ENCODE assay signal across 28 mouse cellular contexts in genomic region chr7:79808561-79808960, GRCm38 (mm10). TPM values are rescaled to one million over a fixed set of nuclear protein-coding genes. Genes with fewer than 3 reads are reported as not detected.
DNase-seq lines count a peak whose midpoint lies in the region; ATAC-seq and TF ChIP-seq lines count a peak whose summit lies in the region.
"Had no signal": no experiment of that assay in that cellular context is flagged by ENCODE, and none has a peak within 500 bp of the region (broad histone marks: within the 10 kb centered on the region; RNA-seq: fewer than 3 reads in every experiment).

No protein-coding gene starts in this region.

- no peaks in the 10 kb centered on the region for H3K79me2 ChIP-seq in liver, adult 2 months (ENCODE audit: control insufficient read depth, insufficient read depth, low read length)

- no peak overlapping the region for H3K9ac ChIP-seq in liver, adult 2 months (ENCODE audit: low read depth, low read length)
- H3K9ac ChIP-seq in liver, embryonic 12.5 days, result no peak overlapping the region
- H3K9ac ChIP-seq: embryonic facial prominence, embryonic 13.5 days; embryonic facial prominence, embryonic 15.5 days; forebrain, embryonic 12.5 days had no signal

- no peaks in the 10 kb centered on the region for H3K9me3 ChIP-seq in liver, embryonic 12.5 days (replicated peaks)
- H3K9me3 ChIP-seq: embryonic facial prominence, embryonic 13.5 days; embryonic facial prominence, embryonic 15.5 days; forebrain, embryonic 10.5 days; forebrain, embryonic 12.5 days; G1E had no signal

- no peak for TF ChIP-seq CTCF in liver, adult 2 months (IDR thresholded peaks at IDR 0.05; ENCODE audit: low read depth, low read length)

- no peak overlapping the region for H3K4me2 ChIP-seq in liver, embryonic 12.5 days
- H3K4me2 ChIP-seq: embryonic facial prominence, embryonic 13.5 days; embryonic facial prominence, embryonic 15.5 days; forebrain, embryonic 12.5 days had no signal

- H3K4me3 ChIP-seq in liver, adult 2 months (ENCODE audit: insufficient read depth, low read depth, low read length), result no peak overlapping the region
- no peak overlapping the region for H3K4me3 ChIP-seq in liver, embryonic 12.5 days
- H3K4me3 ChIP-seq: embryonic facial prominence, embryonic 13.5 days; embryonic facial prominence, embryonic 15.5 days; erythroblast, embryonic 14.5 days; forebrain, embryonic 10.5 days; forebrain, embryonic 12.5 days had no signal

- no peaks in the 10 kb centered on the region for H3K36me3 ChIP-seq in liver, adult 2 months (ENCODE audit: control insufficient read depth, insufficient read depth, low read length)
- H3K36me3 ChIP-seq in liver, embryonic 12.5 days, result no peaks in the 10 kb centered on the region
- H3K36me3 ChIP-seq: embryonic facial prominence, embryonic 13.5 days; embryonic facial prominence, embryonic 15.5 days; forebrain, embryonic 10.5 days; forebrain, embryonic 12.5 days; G1E had no signal

- no peaks in the 10 kb centered on the region for H3K27me3 ChIP-seq in liver, adult 2 months (ENCODE audit: control insufficient read depth, insufficient read depth, low read length)
- H3K27me3 ChIP-seq in liver, embryonic 12.5 days (replicated peaks), result peaks cover 34% of the 10 kb centered on the region

- H3K27ac ChIP-seq in liver, adult 2 months (replicated peaks; ENCODE audit: insufficient read depth, low read depth, low read length), result 0 out of 2 replicates have a peak overlapping the region, but pooled peaks have one; percentile 4
- H3K27ac ChIP-seq in liver, embryonic 12.5 days, result no peak overlapping the region
- H3K27ac ChIP-seq: embryonic facial prominence, embryonic 13.5 days; embryonic facial prominence, embryonic 15.5 days; forebrain, embryonic 10.5 days; forebrain, embryonic 12.5 days had no signal

- peak; percentile 45 to 78 for DNase-seq in adrenal gland, adult (ENCODE audit: inconsistent age in 2 of 2, low spot score in 1 of 2)
- no peak for DNase-seq in adrenal gland, postnatal 25 days
- peak; percentile 43 for DNase-seq in adrenal gland, adult 8-10 months
- DNase-seq in adrenal gland, postnatal 4 days (ENCODE audit: low spot score in 2 of 2), result no peak
- DNase-seq in liver, adult 2 months (ENCODE audit: extremely low read depth, low read depth, low spot score), result peak; percentile 97
- no peak for DNase-seq in left cerebral cortex, postnatal 10 days (ENCODE audit: extremely low spot score in 1 of 2, low spot score in 2 of 2)
- DNase-seq: B cell, adult 2 months; cerebellum, adult 11-12 months; cerebellum, adult 2 months; cerebellum, adult 9-10 months; cerebellum, postnatal 10 days; cerebellum, postnatal 36 days; embryo, embryonic 11 days had no signal

- no peak for ATAC-seq in liver, embryonic 12.5 days
- ATAC-seq: activated CD4-positive, CD25-positive, alpha-beta regulatory T cell, adult 4 months; CD4-positive, CD25-positive, alpha-beta regulatory T cell, adult 4 months; forebrain, embryonic 14.5 days; forebrain, embryonic 16.5 days; Patski had no signal

- intact Hi-C loops in left cerebral cortex, postnatal 10 days (cut with DNase I), result no loop called here

- WGBS in liver, adult 2 months, result 18% methylated on average over 7 of the region's 7 CpGs
- WGBS in liver, embryonic 12.5 days (ENCODE audit: insufficient replicate concordance), result 70% methylated on average over 7 of the region's 7 CpGs

- peaks cover 6% of the 10 kb centered on the region for H3K4me1 ChIP-seq in liver, adult 2 months (ENCODE audit: control insufficient read depth, insufficient read depth, low read length)
- H3K4me1 ChIP-seq in liver, embryonic 12.5 days, result peaks cover 8% of the 10 kb centered on the region

- no peak for TF ChIP-seq POLR2A in liver, adult 2 months (IDR thresholded peaks at IDR 0.05; ENCODE audit: extremely low read depth, insufficient read depth, low read length)

RNA-seq across cellular contexts. Expression of gene Mesp2, which starts 2.0 kb away (rescaled TPM):
- 0.30 TPM in 1 of 2 replicates, not detected in the other for total RNA-seq in adrenal gland, postnatal 25 days (2021)
- 1 to 10 TPM in 1 of 4 experiments, under 1 TPM in 3; 0.41 to 1.5 (median 0.62) TPM for total RNA-seq in adrenal gland, adult 8-10 months (2022)
- 1 to 10 TPM; 1.5 to 1.9 TPM for total RNA-seq in adrenal gland, postnatal 4 days (2021)
- 0.07 and 0.09 TPM in 2 replicates for total RNA-seq in liver, adult 2 months (2014; rRNA removed)
- polyA plus RNA-seq in liver, adult 2 months (2012; rRNA removed), result 0.23 and 0.24 TPM in 2 replicates
- polyA plus RNA-seq in liver, embryonic 12.5 days (2016; fragmentation: Nextera tagmentation; extraction: Ambion mirVana), result 0.06 TPM in 2 replicates
- total RNA-seq in left cerebral cortex, postnatal 10 days (2021), result 1 to 10 TPM; 1.4 to 2.6 TPM
- total RNA-seq: CH12.LX; common myeloid progenitor, adult 5-6 weeks; G1E had no signal
- polyA plus RNA-seq: activated CD4-positive, CD25-positive, alpha-beta regulatory T cell, adult 4 months; embryonic facial prominence, embryonic 11.5 days; erythroblast, embryonic 14.5 days; G1E had no signal

RNA-seq across cellular contexts. Expression of gene Mesp1, which starts 15.0 kb away (rescaled TPM):
- total RNA-seq in adrenal gland, postnatal 25 days (2021), result not detected in 2 replicates
- total RNA-seq in adrenal gland, adult 8-10 months (2022), result not detected
- total RNA-seq in adrenal gland, postnatal 4 days (2021), result under 1 TPM in 1 of 2 experiments, not detected in 1; 0.31 TPM
- 0.18 and 0.20 TPM in 2 replicates for total RNA-seq in liver, adult 2 months (2014; rRNA removed)
- polyA plus RNA-seq in liver, adult 2 months (2012; rRNA removed), result not detected in 2 replicates
- polyA plus RNA-seq in liver, embryonic 12.5 days (2016; fragmentation: Nextera tagmentation; extraction: Ambion mirVana), result 0.10 TPM in 1 of 2 replicates, not detected in the other
- 1 to 10 TPM in 1 of 2 experiments, under 1 TPM in 1; 0.36 to 1.1 TPM for total RNA-seq in left cerebral cortex, postnatal 10 days (2021)
- total RNA-seq: CH12.LX; common myeloid progenitor, adult 5-6 weeks; G1E had no signal
- polyA plus RNA-seq: activated CD4-positive, CD25-positive, alpha-beta regulatory T cell, adult 4 months; CD4-positive, CD25-positive, alpha-beta regulatory T cell, adult 4 months; cerebellum, adult 2 months; embryonic facial prominence, embryonic 13.5 days; forebrain, embryonic 10.5 days; forebrain, embryonic 12.5 days; forebrain, embryonic 14.5 days; forebrain, embryonic 16.5 days; G1E; Patski had no signal

RNA-seq across cellular contexts. Expression of gene Anpep, which starts 52.3 kb away (rescaled TPM):
- total RNA-seq in adrenal gland, postnatal 25 days (2021), result 4.1 and 6.0 TPM in 2 replicates
- total RNA-seq in adrenal gland, adult 8-10 months (2022), result 10 to 100 TPM; 10.5 to 21.9 (median 15.4) TPM
- 10 to 100 TPM; 36.1 to 59.6 TPM for total RNA-seq in adrenal gland, postnatal 4 days (2021)
- total RNA-seq in liver, adult 2 months (2014; rRNA removed), result 31.4 and 56.5 TPM in 2 replicates
- 92.5 and 100 TPM in 2 replicates for polyA plus RNA-seq in liver, adult 2 months (2012; rRNA removed)
- polyA plus RNA-seq in liver, embryonic 12.5 days (2016; fragmentation: Nextera tagmentation; extraction: Ambion mirVana), result 12.8 and 13.8 TPM in 2 replicates
- total RNA-seq in left cerebral cortex, postnatal 10 days (2021), result 1 to 10 TPM; 7.0 to 7.8 TPM
- polyA plus RNA-seq: activated CD4-positive, CD25-positive, alpha-beta regulatory T cell, adult 4 months; G1E had no signal

Comparison
In these comparisons a context has a peak if more than half of its experiments do, and no peak if none do; other contexts are left out.
1. DNase-seq: peak in adrenal gland, adult (2 of 2), adrenal gland, adult 8-10 months (single experiment) and liver, adult 2 months (single experiment); none in adrenal gland, postnatal 25 days (single experiment), adrenal gland, postnatal 4 days (0 of 2) and left cerebral cortex, postnatal 10 days (0 of 2).